In genomic region chr14:46240046-46240800, GRCm38 (mm10) we compare ENCODE assay signal across 9 mouse cellular contexts.
DNase-seq lines count a peak whose midpoint lies in the region; ATAC-seq and TF ChIP-seq lines count a peak whose summit lies in the region.
"Had no signal": no experiment of that assay in that cellular context is flagged by ENCODE, and none has a peak within 500 bp of the region (broad histone marks: within the 10 kb centered on the region; RNA-seq: fewer than 3 reads in every experiment).

No protein-coding gene starts in this region.

- no peak overlapping the region for H3K9ac ChIP-seq in stomach, embryonic 14.5 days (replicated peaks; ENCODE audit: low read depth, low read length)
- H3K9ac ChIP-seq in stomach, postnatal 0 days (ENCODE audit: low read length), result no peak overlapping the region
- H3K9ac ChIP-seq in kidney, embryonic 14.5 days (ENCODE audit: low read depth, low read length), result no peak overlapping the region

- H3K27ac ChIP-seq in gastrocnemius, adult 2 months, result peak overlapping the region; percentile 35; the same call in 1 of the 2 replicates
- no peak overlapping the region for H3K27ac ChIP-seq in stomach, embryonic 14.5 days (ENCODE audit: low read length)
- H3K27ac ChIP-seq in stomach, postnatal 0 days (replicated peaks), result no peak overlapping the region
- H3K27ac ChIP-seq in kidney, embryonic 14.5 days (ENCODE audit: low read depth, low read length), result no peak overlapping the region
- H3K27ac ChIP-seq: macrophage had no signal

- no peak overlapping the region for H3K4me3 ChIP-seq in gastrocnemius, adult 2 months
- no peak overlapping the region for H3K4me3 ChIP-seq in stomach, embryonic 14.5 days (ENCODE audit: low read depth, low read length)
- H3K4me3 ChIP-seq in stomach, postnatal 0 days (ENCODE audit: low read depth, low read length), result no peak overlapping the region
- no peak overlapping the region for H3K4me3 ChIP-seq in kidney, embryonic 14.5 days (ENCODE audit: low read length)

- H3K36me3 ChIP-seq in stomach, embryonic 14.5 days (ENCODE audit: control insufficient read depth, insufficient read depth, low read length), result no peaks in the 10 kb centered on the region
- H3K36me3 ChIP-seq in stomach, postnatal 0 days (ENCODE audit: control insufficient read depth, insufficient read depth, low read length), result no peaks in the 10 kb centered on the region
- no peaks in the 10 kb centered on the region for H3K36me3 ChIP-seq in kidney, embryonic 14.5 days (ENCODE audit: control insufficient read depth, insufficient read depth, low read length)

- no peaks in the 10 kb centered on the region for H3K27me3 ChIP-seq in stomach, embryonic 14.5 days (ENCODE audit: control insufficient read depth, insufficient read depth, low read length)
- H3K27me3 ChIP-seq in stomach, postnatal 0 days (ENCODE audit: control insufficient read depth, insufficient read depth, low read length), result no peaks in the 10 kb centered on the region
- H3K27me3 ChIP-seq in kidney, embryonic 14.5 days (ENCODE audit: control insufficient read depth, insufficient read depth, low read length), result no peaks in the 10 kb centered on the region

- no peak for DNase-seq in gastrocnemius, adult 2 months
- no peak for DNase-seq in gastrocnemius, postnatal 36 days
- no peak for DNase-seq in stomach, postnatal 0 days (ENCODE audit: low spot score)
- no peak for DNase-seq in spleen, adult 12 weeks (ENCODE audit: low spot score)
- DNase-seq in cerebellum, postnatal 25 days, result no peak

- no peaks in the 10 kb centered on the region for H3K4me1 ChIP-seq in stomach, embryonic 14.5 days (ENCODE audit: control insufficient read depth, insufficient read depth, low read length)
- no peaks in the 10 kb centered on the region for H3K4me1 ChIP-seq in stomach, postnatal 0 days (replicated peaks; ENCODE audit: control insufficient read depth, insufficient read depth)
- H3K4me1 ChIP-seq in kidney, embryonic 14.5 days (ENCODE audit: control insufficient read depth, insufficient read depth, low read length), result no peaks in the 10 kb centered on the region

- WGBS in stomach, embryonic 14.5 days, result 66% methylated on average over 15 of the region's 15 CpGs
- 59% methylated on average over 15 of the region's 15 CpGs for WGBS in stomach, postnatal 0 days
- 77% methylated on average over 15 of the region's 15 CpGs for WGBS in kidney, embryonic 14.5 days

- no peak for TF ChIP-seq EP300 in stomach, postnatal 0 days (optimal IDR thresholded peaks at IDR 0.05)

- intact Hi-C loops in gastrocnemius, adult 2 months (cut with DNase I), result no loop called here
- intact Hi-C loops in gastrocnemius, postnatal 36 days (cut with DNase I), result no loop called here

- peak; percentile 46; the same call in 1 of the 2 replicates for ATAC-seq in stomach, embryonic 14.5 days (ENCODE audit: insufficient number of reproducible peaks, insufficient read depth, low FRiP score, low read depth)
- ATAC-seq in stomach, postnatal 0 days (ENCODE audit: low FRiP score, low TSS enrichment), result no peak
- ATAC-seq in kidney, embryonic 14.5 days (ENCODE audit: low FRiP score, low TSS enrichment), result peak; percentile 52; the same call in 1 of the 2 replicates
- no peak for ATAC-seq in CD4-positive, CD25-positive, alpha-beta regulatory T cell, adult 4 months

- H3K4me2 ChIP-seq in stomach, embryonic 14.5 days (replicated peaks; ENCODE audit: low read depth, low read length), result no peak overlapping the region
- H3K4me2 ChIP-seq in stomach, postnatal 0 days (replicated peaks; ENCODE audit: low read depth), result no peak overlapping the region
- H3K4me2 ChIP-seq in kidney, embryonic 14.5 days (replicated peaks; ENCODE audit: low read depth, low read length), result no peak overlapping the region

- TF ChIP-seq CTCF in gastrocnemius, adult 2 months (IDR thresholded peaks at IDR 0.05), result peak; percentile 3; the same call in 1 of the 2 replicates
- TF ChIP-seq CTCF in stomach, postnatal 0 days (IDR thresholded peaks at IDR 0.05; ENCODE audit: low read depth), result no peak

- H3K9me3 ChIP-seq in stomach, embryonic 14.5 days (ENCODE audit: control insufficient read depth, low read depth, low read length), result no peaks in the 10 kb centered on the region
- no peaks in the 10 kb centered on the region for H3K9me3 ChIP-seq in stomach, postnatal 0 days (ENCODE audit: control insufficient read depth, low read length)
- H3K9me3 ChIP-seq in kidney, embryonic 14.5 days (ENCODE audit: control insufficient read depth, low read length), result no peaks in the 10 kb centered on the region

Comparison
In these comparisons a context has a peak if more than half of its experiments do, and no peak if none do; other contexts are left out.
1. ATAC-seq: peak in stomach, embryonic 14.5 days (single experiment) and kidney, embryonic 14.5 days (single experiment); none in stomach, postnatal 0 days (single experiment) and CD4-positive, CD25-positive, alpha-beta regulatory T cell, adult 4 months (single experiment).